Mouse (Mus musculus): ENCODE results near the gene Tnp2. TPM values are rescaled to one million over a fixed set of nuclear protein-coding genes. Genes with fewer than 3 reads are reported as not detected.
A peak's percentile ranks its signal among the peaks of the same experiment; 100 is the strongest.

Tnp2 gene
- total RNA-seq, 2 experiments from 2014 or later, result not detected

DNA sequence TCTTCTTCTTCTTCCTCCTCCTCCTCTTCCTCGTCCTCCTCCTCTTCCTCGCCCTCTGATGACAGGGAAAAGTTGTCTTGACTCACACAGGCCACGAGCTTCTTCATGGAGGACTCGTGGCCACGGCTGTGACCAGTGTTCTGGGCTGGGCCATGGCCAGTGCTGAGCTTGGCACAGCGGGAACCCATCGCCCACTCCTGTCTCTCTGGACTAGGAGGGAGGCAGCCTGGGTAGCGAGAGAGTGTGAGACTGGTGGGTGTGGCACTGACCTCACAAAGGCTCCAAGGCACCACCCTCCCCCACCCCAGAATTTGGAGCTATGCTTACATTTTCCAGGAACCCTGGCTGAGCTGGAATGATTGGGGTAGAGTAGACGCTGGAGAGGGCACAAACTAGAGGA, 2.2 kb upstream of the Tnp2 start, which contains the start of gene Prm3:
Prm3 (minus strand) TSS at position 213 of the 400 bp plus-strand sequence.
- no peak for DNase-seq (ENCODE audit: low spot score in 2 of 2)

DNA sequence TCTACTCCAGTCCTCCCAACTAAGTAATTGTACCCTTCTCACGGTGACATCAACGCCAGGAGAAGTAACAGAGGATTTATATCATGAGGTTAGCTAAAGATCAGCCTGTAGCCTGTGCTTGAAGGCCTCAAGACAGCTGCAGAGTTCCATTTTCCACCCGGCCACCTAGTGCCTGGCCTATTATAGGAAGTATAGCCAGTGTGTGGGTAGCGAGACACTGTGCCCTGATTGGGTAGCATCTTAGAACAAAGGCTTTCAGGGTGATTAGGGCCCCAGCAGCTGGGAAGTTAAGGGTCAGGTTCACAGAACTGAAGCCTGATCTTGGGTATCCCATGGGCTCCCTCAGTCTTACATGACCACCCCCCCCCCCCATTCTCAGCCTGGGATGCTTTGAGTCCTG, 406 bp upstream of the Tnp2 start:
- DNase-seq (ENCODE audit: low spot score in 2 of 2), result no peak

GRCm38 (mm10) chr16:10787548-10788058, 857 bp downstream of the Tnp2 start:
- no peak for DNase-seq (ENCODE audit: low spot score in 2 of 2)

DNA sequence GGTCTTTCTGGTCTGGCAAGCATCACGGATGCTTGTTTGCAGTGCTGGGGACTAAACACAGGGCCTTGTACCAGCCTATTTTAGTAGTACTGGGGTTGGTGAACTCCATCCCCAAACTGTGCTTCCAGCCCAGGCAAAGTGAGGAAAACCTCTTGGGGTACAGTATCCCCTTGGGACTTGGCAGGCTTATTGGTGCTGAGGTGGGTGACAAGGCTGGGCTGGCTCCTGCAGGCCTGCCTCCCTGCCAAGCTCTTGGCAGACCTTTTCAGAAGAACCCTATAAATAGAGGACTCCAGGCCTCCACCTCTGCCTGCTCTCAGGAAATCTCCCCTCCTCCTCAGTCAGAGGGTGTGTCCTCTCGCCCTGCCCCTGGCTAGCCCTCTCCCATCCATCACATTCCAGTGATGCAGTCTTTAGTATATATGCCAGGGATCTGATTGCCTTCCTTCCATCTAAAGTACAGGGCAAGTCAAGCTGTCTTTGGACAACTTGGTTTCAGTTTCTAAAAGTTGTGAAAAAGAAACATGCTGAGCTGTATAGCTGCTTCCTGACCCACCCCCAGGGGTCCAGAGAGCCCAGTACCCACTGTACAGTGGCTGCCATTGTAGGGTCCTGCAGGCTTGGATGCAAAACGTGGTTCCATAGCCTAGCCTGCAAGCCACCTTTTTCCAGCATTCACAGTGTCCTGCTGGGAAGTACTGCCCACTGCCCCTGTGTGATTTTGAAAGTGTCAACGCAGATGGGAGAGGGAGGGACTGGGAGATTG, 1.5 kb downstream of the Tnp2 start:
- DNase-seq (ENCODE audit: low spot score in 2 of 2), result no peak

DNA sequence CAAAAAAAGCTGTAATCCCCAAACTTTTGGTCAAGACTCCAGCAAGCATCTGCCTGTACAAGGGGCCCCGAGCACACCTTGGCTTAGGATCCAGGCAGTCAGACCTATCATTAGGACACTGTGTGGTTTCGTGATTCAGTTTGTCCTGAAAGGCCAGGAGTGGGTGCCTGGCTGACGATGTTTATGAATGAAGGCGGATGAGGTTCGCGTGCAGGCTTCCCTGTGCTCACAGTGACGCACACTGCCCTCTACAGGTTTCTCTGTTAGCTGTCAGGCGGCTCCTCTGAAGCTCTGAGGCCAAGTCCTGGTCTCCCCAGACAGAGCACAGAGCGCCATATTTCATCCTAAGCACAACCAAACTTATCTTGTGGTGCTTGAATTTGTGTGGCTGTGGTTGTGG, 2.2 kb downstream of the Tnp2 start:
- peak; percentile 41 to 61 for DNase-seq (ENCODE audit: low spot score in 2 of 2)

- DNase-seq (ENCODE audit: low spot score in 2 of 2), result peak; percentile 76 to 80
Measured at GRCm38 (mm10) chr16:10785371-10786231, 2.9 kb downstream of the Tnp2 start, which contains the start of gene Socs1. Gene Socs1 (minus strand): TSS chr16:10785536.

- DNase-seq (ENCODE audit: low spot score in 2 of 2), result peak; percentile 93 to 95
Measured at GRCm38 (mm10) chr16:10784793-10785370, 3.6 kb downstream of the Tnp2 start.

DNA sequence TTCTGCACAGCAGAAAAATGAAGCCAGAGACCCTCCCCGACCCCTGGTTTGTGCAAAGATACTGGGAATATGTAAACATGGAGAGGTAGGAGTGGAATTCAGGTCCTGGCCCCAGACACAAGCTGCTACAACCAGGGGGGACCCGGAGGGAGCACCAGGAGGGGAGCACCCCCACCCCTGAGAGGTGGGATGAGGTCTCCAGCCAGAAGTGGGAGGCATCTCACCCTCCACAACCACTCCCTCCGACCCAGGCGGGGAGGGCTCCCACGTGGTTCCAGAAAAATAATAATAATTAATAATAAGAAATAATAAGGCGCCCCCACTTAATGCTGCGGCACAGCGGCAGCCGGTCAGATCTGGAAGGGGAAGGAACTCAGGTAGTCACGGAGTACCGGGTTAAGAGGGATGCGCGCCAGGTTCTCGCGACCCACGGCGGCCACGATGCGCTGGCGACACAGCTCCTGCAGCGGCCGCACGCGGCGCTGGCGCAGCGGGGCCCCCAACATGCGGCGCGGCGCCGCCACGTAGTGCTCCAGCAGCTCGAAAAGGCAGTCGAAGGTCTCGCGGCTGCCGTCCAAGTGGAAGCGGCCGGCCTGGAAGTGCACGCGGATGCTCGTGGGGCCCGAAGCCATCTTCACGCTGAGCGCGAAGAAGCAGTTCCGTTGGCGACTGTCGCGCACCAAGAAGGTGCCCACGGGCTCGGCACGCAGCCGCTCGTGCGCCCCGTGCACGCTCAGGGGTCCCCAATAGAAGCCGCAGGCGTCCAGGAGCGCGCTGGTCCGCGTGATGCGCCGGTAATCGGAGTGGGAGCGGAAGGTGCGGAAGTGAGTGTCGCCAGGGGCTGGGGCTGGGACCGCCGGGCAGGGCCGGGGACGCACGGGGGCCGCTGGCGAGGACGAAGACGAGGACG, 4.3 kb downstream of the Tnp2 start:
- DNase-seq (ENCODE audit: low spot score in 2 of 2), result no peak

- no peak for DNase-seq (ENCODE audit: low spot score in 2 of 2)
Measured at GRCm38 (mm10) chr16:10783451-10783850, 5.0 kb downstream of the Tnp2 start.

- no peak for DNase-seq (ENCODE audit: low spot score in 2 of 2)
Measured at GRCm38 (mm10) chr16:10783152-10783434, 5.4 kb downstream of the Tnp2 start.

- no peak for DNase-seq (ENCODE audit: low spot score in 2 of 2)
Measured at GRCm38 (mm10) chr16:10782377-10783151, 5.9 kb downstream of the Tnp2 start.

GRCm38 (mm10) chr16:10781862-10782371, 6.5 kb downstream of the Tnp2 start:
- no peak for DNase-seq (ENCODE audit: low spot score in 2 of 2)

- DNase-seq (ENCODE audit: low spot score in 2 of 2), result no peak
Measured at GRCm38 (mm10) chr16:10780631-10781120, 7.8 kb downstream of the Tnp2 start.

DNA sequence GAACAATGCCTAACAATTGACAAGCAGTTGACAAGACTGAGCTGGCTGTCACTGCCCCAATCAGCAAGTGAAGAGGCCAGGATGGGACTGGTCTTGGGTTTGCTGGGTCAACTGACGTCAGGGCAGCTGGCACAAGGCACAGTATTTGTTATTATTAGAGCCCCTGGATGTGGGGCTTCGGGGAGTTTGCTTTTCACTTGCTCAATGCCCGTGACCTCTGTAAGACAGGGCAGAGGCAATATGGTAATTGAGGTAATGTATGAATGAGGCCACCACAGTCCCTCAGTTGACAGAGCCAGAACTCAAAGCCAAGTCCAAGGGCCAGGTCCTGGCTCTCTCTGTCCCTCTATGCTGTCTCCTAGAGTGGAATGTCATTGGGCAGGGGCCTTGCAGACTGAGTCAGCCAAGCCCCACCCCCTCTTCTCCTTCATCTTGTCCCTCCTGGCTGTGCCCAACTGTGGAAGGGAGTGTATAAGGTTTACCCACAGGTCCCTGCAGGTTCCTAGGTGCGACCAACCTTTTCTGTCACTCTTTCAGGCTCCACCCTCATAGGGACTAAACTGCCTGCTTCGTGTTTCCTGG, 10.8 kb downstream of the Tnp2 start:
- DNase-seq (ENCODE audit: low spot score in 2 of 2), result no peak

DNA sequence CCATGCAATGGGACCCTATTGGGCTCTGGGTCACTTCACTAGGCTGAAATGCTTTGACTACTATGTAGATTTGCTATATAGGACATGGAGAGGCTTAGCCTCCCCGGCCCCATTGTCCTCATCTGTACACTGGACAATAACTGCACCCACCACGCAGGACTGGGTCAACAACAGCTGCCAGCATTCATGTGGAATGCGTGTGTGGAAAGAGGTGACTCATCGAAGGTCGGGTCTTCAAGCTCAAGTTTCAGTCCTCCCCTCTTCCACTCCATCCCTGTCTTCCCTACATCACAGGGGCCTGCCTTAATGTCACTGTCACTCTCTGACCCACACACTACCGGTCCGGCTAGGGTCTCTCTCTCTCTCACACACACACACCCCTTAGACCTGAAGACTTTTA, 12.1 kb downstream of the Tnp2 start:
- DNase-seq (ENCODE audit: low spot score in 2 of 2), result no peak

GRCm38 (mm10) chr16:10774726-10775125, 13.7 kb downstream of the Tnp2 start:
- DNase-seq (ENCODE audit: low spot score in 2 of 2), result no peak

DNA sequence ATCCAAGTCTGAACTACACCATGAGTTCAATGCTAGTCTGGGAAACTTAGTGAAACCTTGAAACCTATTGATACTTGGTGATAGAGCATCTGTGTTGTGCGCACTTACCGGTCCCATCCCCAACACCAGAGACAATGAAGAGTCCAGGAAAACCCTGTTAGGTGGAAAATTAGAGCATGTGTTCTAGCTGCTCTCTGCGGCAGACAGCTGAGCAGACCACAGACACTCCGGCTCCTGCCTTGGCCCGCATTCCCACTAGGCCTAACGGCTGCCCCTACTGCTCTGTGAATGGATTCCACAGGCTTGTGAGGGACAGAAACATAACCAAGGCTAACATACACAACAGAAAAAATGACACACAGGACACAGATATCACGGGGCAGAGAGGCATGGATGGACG, 14.9 kb downstream of the Tnp2 start:
- no peak for DNase-seq (ENCODE audit: low spot score in 2 of 2)

DNA sequence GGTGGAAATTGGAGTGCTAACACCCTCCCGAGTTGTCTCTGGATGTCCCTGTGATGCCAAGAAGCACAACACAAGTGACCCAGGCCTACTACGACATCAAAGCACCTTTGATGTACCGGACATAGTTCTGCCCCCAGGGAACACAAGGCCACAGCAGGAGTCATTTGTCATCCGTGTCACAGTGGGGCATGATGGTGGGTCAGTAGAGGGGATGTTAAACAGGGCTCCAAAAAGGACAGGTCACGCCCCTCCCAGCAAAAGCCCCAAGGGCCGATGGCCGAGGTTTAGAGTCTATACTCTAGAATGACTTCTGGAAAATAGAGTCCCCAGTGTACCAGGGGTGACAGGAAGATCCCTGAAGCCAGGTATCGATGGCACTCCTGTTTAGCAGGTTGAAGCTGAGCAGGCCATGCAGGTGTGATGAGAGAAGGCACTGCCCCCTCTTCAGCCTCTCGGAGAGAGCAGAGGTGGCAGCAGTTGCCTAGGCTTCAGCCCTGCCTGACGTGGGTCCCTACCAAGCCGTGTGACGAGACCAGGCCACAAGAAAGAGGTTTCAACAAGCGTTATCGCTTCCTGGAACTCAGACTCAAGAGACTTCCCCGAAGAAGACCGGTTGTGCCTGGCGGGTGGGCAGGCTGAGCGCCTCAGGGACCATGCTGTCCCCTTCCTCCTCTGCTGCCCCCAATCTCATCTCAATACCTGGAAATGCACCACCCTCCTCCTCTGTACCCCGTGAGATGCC, 16.5 kb downstream of the Tnp2 start:
- no peak for DNase-seq (ENCODE audit: low spot score in 2 of 2)
